Mouse (Mus musculus) kidney, adult 8-10 months (tissue): ENCODE data around the gene Stambpl1.
A peak's percentile ranks its signal among the peaks of the same experiment; 100 is the strongest.

Experiments used
- DNase-seq, 2 experiments: peaks; one replicate each; pipeline ENCODE4 v3.0.0; 2022

Stambpl1 gene

DNA sequence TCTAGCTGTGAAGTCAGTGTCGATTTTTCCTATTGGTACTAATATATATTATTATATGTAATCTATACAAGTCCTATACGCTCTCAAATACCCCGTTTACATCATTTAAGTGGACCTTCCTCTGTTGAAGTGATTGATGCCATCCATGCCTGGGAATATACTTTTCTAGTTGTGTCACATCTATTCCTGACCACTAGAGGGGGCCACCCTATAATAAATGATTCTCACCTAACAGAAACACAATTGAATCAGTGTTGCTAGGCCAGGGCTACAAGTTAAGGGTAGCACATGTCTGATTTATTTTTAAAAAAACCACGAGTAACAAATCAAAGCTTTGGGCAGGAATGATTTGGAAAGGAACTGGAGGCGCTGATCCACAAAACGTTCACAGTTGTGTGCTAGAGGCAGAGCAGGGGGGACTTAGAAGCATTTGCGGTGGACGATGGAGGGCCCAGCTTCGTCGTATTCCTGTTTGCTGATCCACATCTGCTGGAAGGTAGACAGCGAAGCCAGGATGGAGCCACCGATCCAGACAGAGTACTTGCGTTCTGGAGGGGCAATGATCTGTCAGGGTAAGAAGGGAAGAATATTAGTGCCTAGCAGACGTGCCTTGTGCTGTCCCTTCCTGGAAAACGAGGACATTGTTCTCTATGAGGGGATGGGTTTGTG is 49.4 kb downstream of the Stambpl1 start:
- DNase-seq: no peak

DNA sequence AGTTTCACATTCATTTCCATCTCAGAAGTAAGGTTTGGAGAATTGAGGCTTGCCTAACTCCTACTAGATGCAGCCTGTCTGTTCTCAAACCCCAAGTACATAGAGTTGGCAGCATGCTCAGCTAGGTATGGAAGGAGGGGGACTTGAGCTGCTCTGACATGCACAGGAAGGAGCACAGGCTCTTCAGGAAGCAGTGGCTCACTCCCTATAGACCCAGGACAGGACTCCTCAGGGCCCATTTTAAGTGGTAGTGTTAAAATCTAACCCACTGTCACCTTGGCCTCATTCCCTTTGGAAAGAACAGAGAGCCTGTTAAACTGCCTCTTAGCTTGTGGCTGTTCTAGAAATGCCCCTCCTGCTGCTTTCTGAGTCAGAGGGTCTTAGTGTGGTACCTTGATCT is 50.9 kb downstream of the Stambpl1 start:
- DNase-seq: no peak

- DNase-seq: peak; percentile 61 to 69
These were observed 52.0 kb downstream of the Stambpl1 start for GRCm38 (mm10) chr19:34244056-34244455.

GRCm38 (mm10) chr19:34248558-34248957 is 56.5 kb downstream of the Stambpl1 start:
- DNase-seq: no peak

DNA sequence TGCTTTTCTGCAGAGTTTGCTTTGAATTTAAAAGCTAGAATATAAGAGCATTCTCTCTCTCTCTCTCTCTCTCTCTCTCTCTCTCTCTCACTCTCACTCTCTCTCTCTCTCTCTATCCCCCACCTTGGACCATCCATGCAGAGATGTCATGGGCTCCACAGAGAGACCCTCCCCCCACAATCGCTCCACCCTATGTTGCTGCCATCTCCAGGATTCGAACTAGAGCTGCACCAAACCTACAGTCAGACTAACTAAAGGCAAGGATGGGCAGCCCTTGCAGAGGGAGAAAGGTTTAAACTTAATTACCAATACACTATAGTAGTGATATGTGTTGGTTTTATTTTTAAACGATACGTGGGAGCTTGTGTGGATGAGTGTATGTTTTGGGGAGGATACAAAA is 58.6 kb downstream of the Stambpl1 start:
- DNase-seq: no peak

DNA sequence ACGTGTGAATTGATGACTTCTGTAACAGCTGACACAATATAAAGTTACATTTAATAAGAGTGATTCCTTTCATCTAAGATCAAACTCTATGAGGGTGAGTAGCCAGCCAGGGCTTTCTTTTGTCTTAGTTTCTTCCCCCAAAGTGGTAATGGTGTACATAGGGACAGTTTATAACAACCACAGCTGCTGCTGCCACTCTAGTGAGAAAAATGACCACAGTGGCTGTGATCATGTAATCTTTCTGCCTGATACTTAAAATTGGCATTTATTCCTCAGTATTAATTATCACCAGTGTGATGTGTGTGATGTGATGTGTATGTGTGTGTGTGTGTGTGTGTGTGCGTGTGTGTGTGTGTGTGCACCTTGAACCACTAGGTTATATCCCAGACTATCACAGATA is 59.9 kb downstream of the Stambpl1 start:
- DNase-seq: no peak

DNA sequence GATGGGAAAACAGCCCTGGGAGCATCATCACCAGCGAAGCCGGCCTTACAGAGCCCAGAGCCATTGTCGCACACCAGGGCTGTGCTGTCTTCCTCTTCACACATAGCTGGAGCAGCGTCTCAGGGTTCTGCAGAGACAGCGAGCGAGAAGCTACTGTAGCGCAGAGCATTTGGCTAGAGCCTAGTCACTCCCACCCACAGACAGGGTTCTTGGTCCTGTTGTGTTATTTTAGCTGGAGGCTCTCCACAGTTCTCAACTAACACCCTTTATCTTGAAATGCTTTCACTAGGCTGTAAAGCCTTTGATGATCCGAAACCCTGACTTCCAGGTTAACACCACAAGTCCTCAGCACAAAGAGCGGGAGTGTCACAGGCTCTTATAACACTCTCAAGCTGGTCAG is 60.4 kb downstream of the Stambpl1 start:
- no peak for DNase-seq

- DNase-seq: no peak
These were observed 62.3 kb downstream of the Stambpl1 start for GRCm38 (mm10) chr19:34254101-34254879.

- DNase-seq: no peak
These were observed 63.1 kb downstream of the Stambpl1 start, which contains the start of gene Acta2 for GRCm38 (mm10) chr19:34254880-34255681. Gene Acta2 (minus strand): TSS chr19:34255590.

DNA sequence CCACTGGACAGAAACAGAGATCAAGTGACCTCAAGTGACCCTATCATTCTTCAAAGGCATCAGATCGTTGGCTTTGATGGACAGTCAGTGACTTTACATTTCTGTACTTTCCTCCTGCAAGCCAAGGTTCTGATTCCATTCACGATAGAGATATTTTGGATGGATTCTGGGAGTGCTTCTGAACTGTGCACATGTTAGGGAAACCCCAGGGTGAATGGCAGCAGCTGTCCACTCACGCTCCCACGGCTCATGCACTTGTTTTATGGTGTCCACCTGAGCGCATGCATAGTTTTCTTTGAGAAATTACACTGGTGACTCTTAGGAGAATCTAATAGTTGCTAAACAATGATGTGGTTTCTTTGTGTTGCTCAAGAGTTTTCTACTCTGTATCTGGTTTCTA is 64.1 kb downstream of the Stambpl1 start:
- DNase-seq: no peak

GRCm38 (mm10) chr19:34256936-34257335 is 64.9 kb downstream of the Stambpl1 start:
- DNase-seq: no peak

- no peak for DNase-seq
These were observed 70.4 kb downstream of the Stambpl1 start for GRCm38 (mm10) chr19:34262273-34262974.

- DNase-seq: no peak
These were observed 73.7 kb downstream of the Stambpl1 start for GRCm38 (mm10) chr19:34265604-34266193.

DNA sequence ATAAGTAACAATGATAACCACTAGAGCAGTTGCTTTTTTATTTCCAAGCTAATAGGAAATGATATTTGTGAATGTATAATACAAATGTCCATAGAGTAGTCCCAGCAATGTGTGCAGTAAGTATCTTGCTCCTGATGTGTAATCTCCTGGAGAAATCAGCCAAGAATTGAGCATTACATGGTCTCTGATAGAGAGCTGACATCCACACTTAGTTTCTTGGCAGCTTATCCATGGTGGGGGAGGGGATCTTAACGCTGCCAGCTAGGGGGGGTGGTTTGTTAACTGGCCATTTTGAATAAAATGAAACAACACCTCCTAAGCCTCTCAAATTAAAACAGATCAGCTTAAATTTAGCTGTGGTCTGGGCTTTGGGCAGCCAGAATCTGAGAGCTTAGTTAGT is 77.0 kb downstream of the Stambpl1 start:
- DNase-seq: no peak

- DNase-seq: no peak
These were observed 78.2 kb downstream of the Stambpl1 start for GRCm38 (mm10) chr19:34270106-34270726.

DNA sequence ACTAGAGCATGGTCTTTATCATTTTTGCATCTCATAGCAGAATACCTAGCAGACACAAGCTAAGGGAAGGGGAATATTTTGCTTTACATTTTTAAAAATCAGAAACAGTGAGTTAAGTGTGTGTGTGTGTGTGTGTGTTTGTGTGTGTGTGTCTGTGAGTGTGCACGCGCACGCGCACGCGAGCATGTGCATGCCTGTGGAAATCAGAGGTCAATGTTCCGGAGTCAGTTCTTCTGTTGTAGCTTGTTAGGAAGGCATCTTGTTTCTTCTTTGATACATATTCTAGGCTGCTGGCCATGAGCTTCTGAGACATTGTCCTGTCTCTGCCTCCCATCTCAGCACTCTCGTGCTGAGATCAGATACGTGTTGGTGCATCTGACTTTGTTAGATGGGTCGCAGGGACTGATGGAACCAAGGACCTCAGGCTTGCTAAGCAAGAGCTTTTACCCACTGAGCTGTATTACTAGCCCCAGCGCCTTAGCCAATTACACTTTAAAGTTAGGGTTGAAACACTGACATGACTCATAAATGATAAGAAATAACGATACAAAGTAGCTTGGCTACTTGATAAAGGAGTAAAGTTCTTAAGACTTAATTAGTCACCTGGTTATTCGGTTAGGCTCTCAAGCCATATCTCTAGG is 78.9 kb downstream of the Stambpl1 start:
- no peak for DNase-seq

DNA sequence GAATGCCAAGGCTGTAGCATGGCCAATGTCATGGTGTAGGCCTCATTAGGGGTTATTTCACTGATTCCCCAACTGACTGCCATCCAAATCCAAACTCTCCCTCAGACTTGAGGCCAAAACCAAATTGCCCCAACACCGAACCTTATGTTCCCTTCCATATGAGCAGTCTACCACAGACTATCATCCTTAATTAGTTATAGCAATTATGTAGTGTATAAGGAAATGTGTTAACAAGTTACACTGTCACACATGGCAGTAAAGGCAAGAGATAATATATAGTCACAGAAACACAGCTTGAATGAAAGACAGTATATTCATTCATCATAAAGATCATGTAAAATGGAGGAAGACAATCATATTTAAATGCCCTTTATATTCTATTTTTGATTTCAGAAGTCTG is 81.0 kb downstream of the Stambpl1 start:
- DNase-seq: no peak

DNA sequence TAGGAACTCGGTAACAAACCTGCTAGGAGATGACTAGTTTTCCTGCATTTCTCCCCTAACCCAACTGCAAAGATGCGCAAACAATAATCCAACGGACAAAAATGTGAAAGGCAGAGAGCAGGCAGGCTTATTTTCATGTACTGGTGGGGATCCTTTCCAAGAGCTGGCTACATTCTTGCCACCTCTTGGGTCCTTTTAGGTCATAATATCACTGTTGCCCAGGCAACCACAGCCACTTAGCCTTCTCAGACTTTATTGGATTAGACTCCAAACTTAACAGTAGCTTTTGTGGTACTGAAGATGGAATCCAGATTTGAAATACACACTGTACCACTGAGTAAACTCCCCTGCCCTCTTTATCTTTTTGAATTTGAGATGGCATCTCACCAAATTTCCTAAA is 86.0 kb downstream of the Stambpl1 start:
- DNase-seq: no peak

DNA sequence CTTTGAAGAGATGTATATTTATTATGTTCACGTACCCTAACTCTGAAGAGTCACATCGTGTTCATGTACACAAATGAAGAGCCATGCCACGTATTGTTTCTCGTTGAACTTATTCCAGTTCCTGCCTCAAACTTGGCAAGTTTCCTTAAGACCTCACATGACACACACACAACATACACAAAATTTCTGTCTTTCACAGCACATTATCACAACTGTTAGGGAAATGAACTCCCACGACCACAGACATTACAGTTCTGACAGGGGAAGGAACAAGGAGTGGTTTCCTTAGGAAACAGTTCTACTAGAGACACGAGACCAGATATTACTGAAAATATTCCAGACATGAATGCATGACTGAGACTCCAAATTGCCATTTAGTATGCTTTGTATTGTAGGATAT is 91.6 kb downstream of the Stambpl1 start:
- peak in 1 of 2 experiments; percentile 22 for DNase-seq

- peak in 1 of 2 experiments; percentile 24 for DNase-seq
These were observed 92.4 kb downstream of the Stambpl1 start for GRCm38 (mm10) chr19:34284383-34284782.

GRCm38 (mm10) chr19:34284826-34285225 is 92.8 kb downstream of the Stambpl1 start:
- DNase-seq: no peak
